Mouse (Mus musculus): ENCODE measurements around the gene Heatr5b.

Gene Heatr5b

GRCm38 (mm10) chr17:78769341-78769740 is 65.8 kb downstream of the Heatr5b start:
- ATAC-seq (ENCODE audit: insufficient number of reproducible peaks, low FRiP score, low TSS enrichment): no peak

GRCm38 (mm10) chr17:78768937-78769336 is 66.2 kb downstream of the Heatr5b start:
- no peak for ATAC-seq (ENCODE audit: insufficient number of reproducible peaks, low FRiP score, low TSS enrichment)

- no peak for ATAC-seq (ENCODE audit: insufficient number of reproducible peaks, low FRiP score, low TSS enrichment)
Observed at GRCm38 (mm10) chr17:78767546-78767945, 67.6 kb downstream of the Heatr5b start.

- no peak for ATAC-seq (ENCODE audit: insufficient number of reproducible peaks, low FRiP score, low TSS enrichment)
Observed at GRCm38 (mm10) chr17:78766084-78766483, 69.1 kb downstream of the Heatr5b start.

GRCm38 (mm10) chr17:78763272-78763671 is 71.9 kb downstream of the Heatr5b start:
- no peak for ATAC-seq (ENCODE audit: insufficient number of reproducible peaks, low FRiP score, low TSS enrichment)

GRCm38 (mm10) chr17:78752938-78753655 is 82.1 kb downstream of the Heatr5b start:
- ATAC-seq (ENCODE audit: insufficient number of reproducible peaks, low FRiP score, low TSS enrichment): no peak

GRCm38 (mm10) chr17:78752064-78752463 is 83.1 kb downstream of the Heatr5b start:
- no peak for ATAC-seq (ENCODE audit: insufficient number of reproducible peaks, low FRiP score, low TSS enrichment)

GRCm38 (mm10) chr17:78748440-78748839 is 86.7 kb downstream of the Heatr5b start:
- no peak for ATAC-seq (ENCODE audit: insufficient number of reproducible peaks, low FRiP score, low TSS enrichment)

- no peak for ATAC-seq (ENCODE audit: insufficient number of reproducible peaks, low FRiP score, low TSS enrichment)
Observed at GRCm38 (mm10) chr17:78738416-78738815, 96.7 kb downstream of the Heatr5b start.

GRCm38 (mm10) chr17:78737771-78738170 is 97.4 kb downstream of the Heatr5b start:
- no peak for ATAC-seq (ENCODE audit: insufficient number of reproducible peaks, low FRiP score, low TSS enrichment)

- ATAC-seq (ENCODE audit: insufficient number of reproducible peaks, low FRiP score, low TSS enrichment): no peak
Observed at GRCm38 (mm10) chr17:78737096-78737495, 98.1 kb downstream of the Heatr5b start, which contains the start of gene Strn. Gene Strn, minus strand, starts transcription at chr17:78737196.

- peak; percentile 96 for ATAC-seq (ENCODE audit: insufficient number of reproducible peaks, low FRiP score, low TSS enrichment)
Observed at GRCm38 (mm10) chr17:78736473-78736988, 98.6 kb downstream of the Heatr5b start.

GRCm38 (mm10) chr17:78735731-78736472 is 99.3 kb downstream of the Heatr5b start:
- ATAC-seq (ENCODE audit: insufficient number of reproducible peaks, low FRiP score, low TSS enrichment): peak; percentile 24; the same call in 1 of the 2 replicates

GRCm38 (mm10) chr17:78734806-78735205 is 100.4 kb downstream of the Heatr5b start:
- ATAC-seq (ENCODE audit: insufficient number of reproducible peaks, low FRiP score, low TSS enrichment): no peak

GRCm38 (mm10) chr17:78732056-78732455 is 103.1 kb downstream of the Heatr5b start:
- ATAC-seq (ENCODE audit: insufficient number of reproducible peaks, low FRiP score, low TSS enrichment): no peak

- 0 out of 2 replicates have a peak, but pooled peaks have one; percentile 31 for ATAC-seq (ENCODE audit: insufficient number of reproducible peaks, low FRiP score, low TSS enrichment)
Observed at GRCm38 (mm10) chr17:78726746-78727449, 108.3 kb downstream of the Heatr5b start.

- ATAC-seq (ENCODE audit: insufficient number of reproducible peaks, low FRiP score, low TSS enrichment): no peak
Observed at GRCm38 (mm10) chr17:78724461-78725055, 110.6 kb downstream of the Heatr5b start.

- ATAC-seq (ENCODE audit: insufficient number of reproducible peaks, low FRiP score, low TSS enrichment): no peak
Observed at GRCm38 (mm10) chr17:78721690-78722089, 113.5 kb downstream of the Heatr5b start.

GRCm38 (mm10) chr17:78719086-78719485 is 116.1 kb downstream of the Heatr5b start:
- ATAC-seq (ENCODE audit: insufficient number of reproducible peaks, low FRiP score, low TSS enrichment): no peak

GRCm38 (mm10) chr17:78710258-78710657 is 124.9 kb downstream of the Heatr5b start:
- ATAC-seq (ENCODE audit: insufficient number of reproducible peaks, low FRiP score, low TSS enrichment): no peak

All from cerebellum, adult (tissue).